Mouse (Mus musculus) limb, embryonic 13.5 days (tissue): ENCODE measurements at regions not wholly inside any gene's neighbourhood (a gene's known extent, or its start where the extent isn't known, plus 50 kb on each side); places are given as distances from the start of the nearest gene placed in this dataset.
"Not testable (repeated sequence)": the region's sequence is repeated elsewhere in the genome, so short reads cannot be mapped to it uniquely, and the experiment has no call there.

Experiments used
- ATAC-seq: fragments of 200-750 bp; cut with Nextera tagmentation; 2 replicates; pipeline ENCODE4 v1.8.0; 2017; ENCODE audit warnings: low read depth, moderate number of reproducible peaks, moderate TSS enrichment; ENCODE audit not compliant: low FRiP score
- H3K27ac ChIP-seq: fragments of 300-500 bp; sonication (generic); 2 replicates; pipeline ENCODE4 v1.5.1; 2015; ENCODE audit warnings: inconsistent platforms, mild to moderate bottlenecking, moderate library complexity
- H3K27me3 ChIP-seq: fragments of 300-500 bp; sonication (generic); 2 replicates; pipeline ENCODE4 v1.6.1; 2015; ENCODE audit warnings: mild to moderate bottlenecking, inconsistent platforms
- H3K36me3 ChIP-seq: fragments of 300-500 bp; sonication (generic); 2 replicates; pipeline ENCODE4 v1.6.1; 2015; ENCODE audit warnings: inconsistent platforms, mild to moderate bottlenecking, moderate library complexity
- H3K4me1 ChIP-seq: fragments of 300-500 bp; sonication (generic); 2 replicates; pipeline ENCODE4 v1.6.1; 2015; ENCODE audit warnings: inconsistent platforms
- H3K4me2 ChIP-seq: fragments of 300-500 bp; sonication (generic); replicated peaks from 2 replicates; pipeline ENCODE4 v1.6.1; 2015; ENCODE audit warnings: inconsistent platforms, mild to moderate bottlenecking, moderate library complexity
- H3K4me3 ChIP-seq: fragments of 300-500 bp; sonication (generic); 2 replicates; pipeline ENCODE4 v1.5.1; 2015; ENCODE audit warnings: moderate library complexity, mild to moderate bottlenecking, inconsistent platforms
- H3K9ac ChIP-seq: fragments of 300-500 bp; sonication (generic); 2 replicates; pipeline ENCODE4 v1.6.1; 2015; ENCODE audit warnings: mild to moderate bottlenecking, inconsistent platforms
- H3K9me3 ChIP-seq: fragments of 300-500 bp; sonication (generic); 2 replicates; pipeline ENCODE4 v1.6.1; 2016; ENCODE audit warnings: inconsistent platforms
- WGBS: fragments of 180-500 bp; shearing (Covaris S2); methylation state at CpG from one replicate; pipeline ENCODE4 v1.1.7; 2015; 5-methylcytosine and 5-hydroxymethylcytosine counted together

DNA sequence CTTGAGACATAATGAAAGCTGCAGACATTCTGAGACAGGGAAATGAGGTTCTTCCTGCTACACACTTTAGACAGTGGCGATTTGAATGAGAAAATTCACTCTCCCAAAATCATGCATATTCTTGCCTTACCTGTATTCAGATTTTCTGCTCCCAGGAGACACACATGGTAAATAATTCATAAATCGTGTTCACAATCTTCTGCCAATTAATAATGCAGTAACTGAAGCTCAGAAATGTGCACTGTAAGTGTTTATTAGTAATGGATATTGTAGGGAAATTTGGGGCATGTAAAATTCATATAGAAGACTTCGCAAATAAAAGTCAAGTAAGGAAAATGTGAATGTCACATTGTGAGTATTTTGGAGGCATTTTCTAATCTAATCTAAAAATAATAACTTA, 830.2 kb downstream of the Rab28 start:
- Histone ChIP-seq H3K4me2 (no peak overlapping the region), H3K27me3 (no peaks in the 10 kb centered on the region), H3K4me3 (no peak overlapping the region), H3K4me1 (no peaks in the 10 kb centered on the region), H3K9ac (no peak overlapping the region), H3K27ac (no peak overlapping the region), H3K36me3 (no peaks in the 10 kb centered on the region), H3K9me3 (no peaks in the 10 kb centered on the region)
- WGBS = 73% methylated on average over 3 of the region's 3 CpGs
- ATAC-seq = no peak

DNA sequence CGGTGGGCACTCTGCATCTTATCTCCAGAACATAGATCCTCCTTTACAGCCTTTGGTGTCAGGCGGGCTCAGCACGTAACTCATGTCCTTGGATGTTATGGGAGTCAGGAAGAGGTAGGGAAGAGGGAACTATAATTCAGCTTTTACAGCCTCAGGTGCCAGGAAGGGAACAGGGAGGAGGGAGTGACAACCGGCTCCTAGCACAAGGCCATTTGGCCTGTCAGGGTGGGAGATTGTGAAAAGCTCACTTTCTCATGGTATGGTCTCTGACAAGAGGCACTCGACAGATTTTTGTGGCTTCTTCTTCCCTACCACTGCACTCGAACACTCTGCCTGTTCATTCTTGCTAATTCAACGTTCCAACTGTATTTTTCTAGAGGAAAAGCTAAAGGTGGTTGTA, 845.6 kb downstream of the Rab28 start:
- H3K27ac ChIP-seq, H3K27me3 ChIP-seq, H3K4me2 ChIP-seq, H3K9ac ChIP-seq, H3K36me3 ChIP-seq, H3K4me3 ChIP-seq, ATAC-seq, H3K4me1 ChIP-seq, H3K9me3 ChIP-seq: not testable (repeated sequence)
- WGBS = 86% methylated on average over 7 of the region's 7 CpGs
